Mouse (Mus musculus) limb, embryonic 11.5 days (tissue): Measurements from ENCODE around the gene Fam69b. TPM values are rescaled to one million over a fixed set of nuclear protein-coding genes. Genes with fewer than 3 reads are reported as not detected.

ENCODE experiments used
- ATAC-seq: fragments of 200-750 bp; cut with Nextera tagmentation; 2 replicates; pipeline ENCODE4 v1.8.0; 2017; ENCODE audit warnings: low read depth; ENCODE audit not compliant: insufficient number of reproducible peaks, low FRiP score, low TSS enrichment
- DNase-seq: peaks from one replicate; pipeline ENCODE4 v3.0.0-alpha.2; 2015; ENCODE audit warnings: low spot score
- H3K27ac ChIP-seq: fragments of 300-500 bp; sonication (generic); replicated peaks from 2 replicates; pipeline ENCODE4 v1.5.1; 2014; ENCODE audit warnings: low read depth, mild to moderate bottlenecking, low read length
- H3K27me3 ChIP-seq: fragments of 300-500 bp; sonication (generic); 2 replicates; pipeline ENCODE4 v1.6.1; 2014; ENCODE audit warnings: mild to moderate bottlenecking, low read length, mixed read lengths; ENCODE audit not compliant: control insufficient read depth, insufficient read depth
- H3K36me3 ChIP-seq: fragments of 300-500 bp; sonication (generic); 2 replicates; pipeline ENCODE4 v1.6.1; 2014; ENCODE audit warnings: mild to moderate bottlenecking, low read length, moderate library complexity, mixed read lengths; ENCODE audit not compliant: control insufficient read depth, insufficient read depth
- H3K4me1 ChIP-seq: fragments of 300-500 bp; sonication (generic); 2 replicates; pipeline ENCODE4 v1.6.1; 2014; ENCODE audit warnings: low read length, mixed read lengths; ENCODE audit not compliant: control insufficient read depth, insufficient read depth
- H3K4me2 ChIP-seq: fragments of 300-500 bp; sonication (generic); 2 replicates; pipeline ENCODE4 v1.6.1; 2014; ENCODE audit warnings: low read depth, mild to moderate bottlenecking, moderate library complexity; ENCODE audit not compliant: severe bottlenecking
- H3K4me3 ChIP-seq: fragments of 300-500 bp; sonication (generic); 2 replicates; pipeline ENCODE4 v1.5.1; 2014; ENCODE audit warnings: low read depth, low read length
- H3K9ac ChIP-seq: fragments of 300-500 bp; sonication (generic); 2 replicates; pipeline ENCODE4 v1.6.1; 2014; ENCODE audit warnings: mild to moderate bottlenecking, low read length
- H3K9me3 ChIP-seq: fragments of 300-500 bp; sonication (generic); 2 replicates; pipeline ENCODE4 v1.6.1; 2016; ENCODE audit warnings: low read length; ENCODE audit not compliant: control insufficient read depth
- WGBS: fragments of 180-500 bp; shearing (Covaris S2); extraction: QIAGEN DNeasy Blood & Tissue Kit; methylation state at CpG from one replicate; pipeline ENCODE4 v1.1.7; 2014; 5-methylcytosine and 5-hydroxymethylcytosine counted together
- polyA plus RNA-seq: library from polyadenylated mRNA; unstranded; fragments of >200 nt; fragmentation: Nextera tagmentation; extraction: Ambion mirVana; gene quantifications from 2 replicates; pipeline ENCODE4 v1.2.1, GENCODE M21; 2014

Gene Fam69b
- polyA plus RNA-seq, 1 experiment from 2014 or later = 45.1 TPM

DNA sequence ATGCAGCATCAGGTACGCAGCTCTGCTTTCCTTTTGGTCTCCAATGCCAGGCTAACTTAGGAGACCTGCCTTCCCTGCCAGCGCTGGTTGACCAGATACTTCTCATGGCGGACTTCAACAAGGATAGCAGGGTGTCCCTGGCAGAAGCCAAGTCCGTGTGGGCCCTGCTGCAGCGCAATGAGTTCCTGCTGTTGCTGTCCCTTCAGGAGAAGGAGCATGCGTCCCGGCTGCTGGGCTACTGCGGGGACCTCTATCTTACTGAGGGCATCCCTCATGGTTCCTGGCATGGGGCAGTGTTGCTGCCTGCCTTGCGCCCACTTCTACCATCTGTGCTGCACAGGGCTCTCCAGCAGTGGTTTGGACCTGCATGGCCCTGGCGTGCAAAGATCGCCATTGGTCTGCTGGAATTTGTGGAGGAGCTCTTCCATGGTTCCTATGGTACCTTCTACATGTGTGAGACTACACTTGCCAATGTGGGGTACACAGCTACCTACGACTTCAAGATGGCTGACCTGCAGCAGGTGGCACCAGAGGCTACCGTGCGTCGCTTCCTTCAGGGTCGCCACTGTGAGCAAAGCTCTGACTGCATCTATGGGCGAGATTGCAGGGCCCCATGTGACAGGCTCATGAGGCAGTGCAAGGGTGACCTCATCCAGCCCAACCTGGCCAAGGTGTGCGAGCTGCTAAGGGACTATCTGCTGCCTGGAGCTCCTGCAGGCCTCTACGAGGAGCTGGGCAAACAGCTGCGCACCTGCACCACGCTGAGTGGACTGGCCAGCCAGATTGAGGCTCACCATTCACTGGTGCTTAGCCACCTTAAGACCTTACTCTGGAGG, 7.5 kb downstream of the Fam69b start:
- H3K9me3 ChIP-seq = no peaks in the 10 kb centered on the region
- no peaks in the 10 kb centered on the region for H3K27me3 ChIP-seq
- no peak for DNase-seq
- H3K36me3 ChIP-seq = peaks cover 23% of the 10 kb centered on the region
- WGBS = 74% methylated on average over 21 of the region's 21 CpGs
- no peak for ATAC-seq
- H3K4me3 ChIP-seq = no peak overlapping the region
- no peak overlapping the region for H3K9ac ChIP-seq
- no peak overlapping the region for H3K4me2 ChIP-seq
- H3K4me1 ChIP-seq = peaks cover 14% of the 10 kb centered on the region; the same call in 1 of the 2 replicates
- no peak overlapping the region for H3K27ac ChIP-seq

DNA sequence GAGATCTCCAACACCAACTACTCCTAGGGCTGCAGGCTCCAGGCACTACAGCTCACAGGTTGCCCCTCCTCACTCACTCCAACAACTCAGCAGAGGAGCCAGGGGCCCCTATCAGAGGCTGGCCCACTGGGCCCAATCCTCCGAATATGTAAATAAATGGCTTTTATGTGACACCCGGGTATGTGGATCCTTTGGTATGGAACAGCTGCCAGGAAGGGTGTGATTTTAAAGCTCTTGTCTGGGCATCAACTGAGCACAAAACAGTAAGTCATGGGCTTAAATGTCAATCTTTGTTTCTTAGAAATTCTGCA, 8.0 kb downstream of the Fam69b start:
- Histone ChIP-seq H3K9me3 (no peaks in the 10 kb centered on the region), H3K27ac (no peak overlapping the region), H3K4me3 (no peak overlapping the region), H3K27me3 (no peaks in the 10 kb centered on the region), H3K36me3 (peaks cover 23% of the 10 kb centered on the region), H3K9ac (no peak overlapping the region), H3K4me2 (no peak overlapping the region), H3K4me1 (peaks cover 14% of the 10 kb centered on the region; the same call in 1 of the 2 replicates)
- ATAC-seq = no peak
- no peak for DNase-seq
- WGBS = 56% methylated on average over 2 of the region's 2 CpGs

DNA sequence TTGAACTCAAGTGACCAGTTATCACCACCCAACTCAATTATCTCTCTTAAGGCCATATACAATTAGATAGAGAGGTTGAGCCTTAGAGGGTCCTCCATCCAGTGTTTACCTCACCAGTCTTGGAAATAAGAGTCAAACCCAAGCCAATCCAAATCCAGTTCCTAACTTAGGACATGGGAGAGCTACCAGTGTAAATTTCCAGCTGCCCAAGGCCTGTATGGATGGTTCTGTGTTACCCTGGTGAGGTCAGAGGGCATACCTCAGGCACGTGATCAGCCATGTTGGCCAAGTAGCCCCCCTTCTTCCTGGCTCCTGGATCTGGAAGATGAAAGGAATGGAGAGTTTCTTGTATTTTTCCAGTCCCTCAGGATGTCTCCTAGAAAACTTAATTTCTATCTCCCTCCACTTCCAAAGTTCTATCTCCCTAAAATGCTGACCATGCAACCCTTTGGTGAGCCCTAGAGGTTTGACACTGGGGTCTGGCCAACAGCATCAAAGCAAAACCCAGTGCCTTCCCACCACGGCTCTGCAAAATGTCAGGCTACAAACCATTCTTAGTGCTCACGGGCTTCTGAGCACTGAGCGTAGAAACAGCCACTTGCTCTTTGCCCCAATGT, 9.2 kb downstream of the Fam69b start:
- H3K4me3 ChIP-seq = no peak overlapping the region
- no peak overlapping the region for H3K27ac ChIP-seq
- 80% methylated on average over 4 of the region's 4 CpGs for WGBS
- DNase-seq (no peak), ATAC-seq (no peak)
- H3K4me2 ChIP-seq = no peak overlapping the region
- no peaks in the 10 kb centered on the region for H3K9me3 ChIP-seq
- peaks cover 23% of the 10 kb centered on the region for H3K36me3 ChIP-seq
- H3K4me1 ChIP-seq = peaks cover 14% of the 10 kb centered on the region; the same call in 1 of the 2 replicates
- H3K9ac ChIP-seq = no peak overlapping the region
- H3K27me3 ChIP-seq = no peaks in the 10 kb centered on the region

DNA sequence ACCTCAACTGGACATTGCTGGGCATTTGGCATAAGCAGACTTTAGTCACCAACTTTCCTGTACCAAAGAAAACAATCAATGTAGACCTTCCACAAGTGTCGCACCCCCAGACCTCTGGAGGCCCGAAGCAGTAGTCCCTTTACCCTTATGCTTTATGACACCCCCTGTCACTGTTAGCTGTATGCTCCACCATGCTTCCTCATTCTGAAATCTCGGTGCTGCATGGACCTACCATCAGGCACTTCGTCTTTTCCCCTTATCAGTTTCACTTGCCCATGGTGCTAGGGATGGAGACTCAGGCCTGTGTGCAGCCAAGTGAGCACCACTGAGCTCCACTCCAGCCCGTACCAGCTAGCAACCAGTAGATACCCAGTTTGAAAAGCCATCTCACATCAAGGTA, 9.8 kb downstream of the Fam69b start:
- H3K4me1 ChIP-seq = peaks cover 14% of the 10 kb centered on the region; the same call in 1 of the 2 replicates
- peaks cover 23% of the 10 kb centered on the region for H3K36me3 ChIP-seq

DNA sequence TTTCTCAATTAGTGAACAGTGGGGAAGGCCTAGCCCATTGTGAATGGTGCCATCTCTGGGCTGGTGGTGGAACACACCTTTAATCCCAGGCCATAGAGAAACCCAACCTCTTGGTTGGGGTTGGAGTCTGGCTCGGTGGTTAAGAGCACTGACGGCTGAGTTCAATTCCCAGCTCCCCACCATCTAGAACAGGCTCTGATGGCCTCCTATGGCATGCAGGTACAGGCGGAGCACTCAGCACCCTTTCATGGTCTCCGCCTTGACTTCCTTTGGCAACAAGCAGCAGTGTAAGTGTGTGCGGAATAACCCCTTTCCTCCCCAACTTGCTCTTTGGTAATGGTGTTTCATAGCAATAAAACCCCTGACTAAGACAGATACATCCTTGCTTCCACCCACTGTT, 10.3 kb downstream of the Fam69b start:
- Histone ChIP-seq H3K36me3 (peaks cover 23% of the 10 kb centered on the region), H3K4me2 (peak overlapping the region; percentile 74), H3K4me1 (peaks cover 14% of the 10 kb centered on the region; the same call in 1 of the 2 replicates), H3K4me3 (peak overlapping the region; percentile 100), H3K27ac (0 out of 2 replicates have a peak overlapping the region, but pooled peaks have one; percentile 42), H3K9me3 (no peaks in the 10 kb centered on the region), H3K27me3 (no peaks in the 10 kb centered on the region), H3K9ac (peak overlapping the region; percentile 99)
- WGBS = 68% methylated on average over 5 of the region's 5 CpGs
- DNase-seq = no peak
- ATAC-seq = no peak

More for the DNA sequence above, 9.8 kb downstream of the Fam69b start:
- 87% methylated on average over 5 of the region's 5 CpGs for WGBS
- peak overlapping the region; percentile 3; the same call in 1 of the 2 replicates for H3K4me3 ChIP-seq
- H3K4me2 ChIP-seq = peak overlapping the region; percentile 74; the same call in 1 of the 2 replicates
- no peak overlapping the region for H3K27ac ChIP-seq
- no peaks in the 10 kb centered on the region for H3K9me3 ChIP-seq
- no peaks in the 10 kb centered on the region for H3K27me3 ChIP-seq
- H3K9ac ChIP-seq = no peak overlapping the region
- no peak for DNase-seq
- no peak for ATAC-seq

DNA sequence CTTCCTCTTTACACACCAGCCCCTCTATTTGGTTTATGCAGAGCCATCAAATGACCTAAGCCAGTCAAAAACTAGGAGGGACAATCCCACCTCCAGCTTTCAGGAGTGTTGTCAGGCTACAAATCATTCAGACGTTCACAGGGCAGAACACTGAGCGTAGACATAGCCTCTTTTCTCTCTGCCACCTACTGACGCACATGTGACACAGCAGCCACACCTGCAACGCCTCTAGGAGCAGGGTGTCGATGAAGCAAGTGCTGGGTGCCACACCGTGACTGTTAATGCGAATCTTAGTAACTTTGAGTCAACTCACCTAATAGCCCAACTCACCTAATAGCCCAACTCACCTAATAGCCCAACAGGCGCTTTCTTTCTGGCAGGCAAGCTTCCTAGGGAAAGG, 10.8 kb downstream of the Fam69b start:
- Histone ChIP-seq H3K36me3 (peaks cover 23% of the 10 kb centered on the region), H3K4me3 (peak overlapping the region; percentile 100), H3K9ac (peak overlapping the region; percentile 99), H3K27ac (no peak overlapping the region), H3K4me2 (peak overlapping the region; percentile 74), H3K27me3 (no peaks in the 10 kb centered on the region), H3K9me3 (no peaks in the 10 kb centered on the region), H3K4me1 (peaks cover 14% of the 10 kb centered on the region; the same call in 1 of the 2 replicates)
- WGBS = 11% methylated on average over 8 of the region's 8 CpGs
- DNase-seq = peak; percentile 57
- ATAC-seq = no peak

DNA sequence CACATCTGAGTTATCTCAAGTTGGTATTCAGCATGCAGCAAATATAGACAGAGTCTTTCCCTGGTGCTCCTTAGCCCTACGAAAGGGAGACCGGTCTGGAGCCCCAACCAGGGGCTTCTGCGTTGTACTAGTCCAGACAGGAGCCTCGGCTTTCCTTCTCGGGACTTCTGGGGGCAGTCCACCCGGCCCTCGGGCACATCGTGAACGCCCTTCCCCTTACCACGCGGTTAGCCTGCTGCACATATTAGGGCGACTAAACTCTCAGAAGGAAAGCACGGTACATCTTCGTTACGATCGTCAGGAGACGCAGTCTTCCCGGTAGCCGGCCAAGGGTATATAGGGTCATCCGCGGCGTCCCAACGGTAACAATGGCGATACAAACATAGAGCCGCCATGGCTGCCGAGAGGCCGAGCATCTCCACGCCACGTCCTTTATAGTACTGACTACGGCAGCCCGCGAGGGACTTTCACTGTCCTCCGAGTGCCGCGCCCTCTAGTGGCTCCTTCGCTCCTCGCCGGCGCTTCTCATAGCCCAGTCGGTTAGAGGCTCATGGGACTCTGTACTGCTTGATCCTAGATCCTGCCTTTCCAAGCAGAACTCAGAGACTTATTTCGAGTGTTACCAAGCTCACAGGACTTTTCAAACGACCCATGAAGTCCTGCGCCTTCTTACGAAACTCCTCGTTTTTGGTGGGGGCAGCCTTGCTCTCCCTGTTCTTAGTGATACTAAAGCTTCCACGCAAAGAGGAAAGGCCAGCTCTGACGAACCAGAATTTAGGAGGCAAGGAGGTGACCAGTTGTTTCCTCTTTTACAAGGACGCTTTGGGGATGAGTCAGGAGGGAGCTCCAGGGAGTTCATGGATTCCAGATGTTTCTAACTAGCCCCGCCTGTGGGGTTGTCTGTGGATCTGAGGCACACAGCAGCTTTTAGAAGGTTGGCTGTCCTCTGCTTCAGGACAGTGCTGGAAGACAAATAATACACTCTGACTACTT, 11.9 kb downstream of the Fam69b start:
- peak; percentile 78 for ATAC-seq
- H3K4me1 ChIP-seq = peaks cover 12% of the 10 kb centered on the region; the same call in 1 of the 2 replicates
- H3K36me3 ChIP-seq = peaks cover 23% of the 10 kb centered on the region
- H3K4me2 ChIP-seq = peak overlapping the region; percentile 74
- peak; percentile 100 for DNase-seq
- 3% methylated on average over 49 of the region's 49 CpGs for WGBS
- H3K27me3 ChIP-seq = no peaks in the 10 kb centered on the region
- no peaks in the 10 kb centered on the region for H3K9me3 ChIP-seq
- peak overlapping the region; percentile 70 for H3K27ac ChIP-seq
- peak overlapping the region; percentile 99 for H3K9ac ChIP-seq
- H3K4me3 ChIP-seq = peak overlapping the region; percentile 100
